Mouse (Mus musculus): Measurements from ENCODE around the gene Snrnp70. TPM values are rescaled to one million over a fixed set of nuclear protein-coding genes. Genes with fewer than 3 reads are reported as not detected.

The Snrnp70 gene
- polyA plus RNA-seq, 1 experiment from 2014 or later = 88.2 TPM

- Histone ChIP-seq H3K4me3 (ENCODE audit: low read depth, low read length) (no peak overlapping the region), H3K9me3 (ENCODE audit: low read depth, low read length) (no peaks in the 10 kb centered on the region), H3K27me3 (ENCODE audit: insufficient read depth, low read length) (peaks cover 68% of the 10 kb centered on the region), H3K27ac (ENCODE audit: low read depth) (no peak overlapping the region), H3K9ac (no peak overlapping the region), H3K36me3 (ENCODE audit: insufficient read depth) (no peaks in the 10 kb centered on the region), H3K4me2 (no peak overlapping the region), H3K4me1 (ENCODE audit: insufficient read depth) (peaks cover 4% of the 10 kb centered on the region; the same call in 1 of the 2 replicates)
- no peak for ATAC-seq (ENCODE audit: insufficient read depth)
- 88% methylated on average over 17 of the region's 17 CpGs for WGBS
- DNase-seq = no peak
- TF ChIP-seq CTCF (IDR thresholded peaks at IDR 0.05; ENCODE audit: low read depth) = no peak
Measured at GRCm38 (mm10) chr7:45408949-45409348, 13.4 kb upstream of the Snrnp70 start.

GRCm38 (mm10) chr7:45408351-45408750 is 12.8 kb upstream of the Snrnp70 start:
- H3K9ac ChIP-seq = no peak overlapping the region
- DNase-seq (no peak), ATAC-seq (ENCODE audit: insufficient read depth) (no peak)
- H3K36me3 ChIP-seq (ENCODE audit: insufficient read depth) = no peaks in the 10 kb centered on the region
- TF ChIP-seq CTCF (IDR thresholded peaks at IDR 0.05; ENCODE audit: low read depth) = no peak
- H3K9me3 ChIP-seq (ENCODE audit: low read depth, low read length) = no peaks in the 10 kb centered on the region
- no peak overlapping the region for H3K4me2 ChIP-seq
- peaks cover 62% of the 10 kb centered on the region for H3K27me3 ChIP-seq (ENCODE audit: insufficient read depth, low read length)
- no peak overlapping the region for H3K27ac ChIP-seq (ENCODE audit: low read depth)
- H3K4me1 ChIP-seq (ENCODE audit: insufficient read depth) = no peaks in the 10 kb centered on the region
- WGBS = 59% methylated on average over 7 of the region's 7 CpGs
- no peak overlapping the region for H3K4me3 ChIP-seq (ENCODE audit: low read depth, low read length)

- DNase-seq = no peak
- H3K36me3 ChIP-seq (ENCODE audit: insufficient read depth) = no peaks in the 10 kb centered on the region
Measured at GRCm38 (mm10) chr7:45407836-45408235, 12.3 kb upstream of the Snrnp70 start.

GRCm38 (mm10) chr7:45406157-45407156 is 10.9 kb upstream of the Snrnp70 start:
- H3K4me3 ChIP-seq (ENCODE audit: low read depth, low read length) = peak overlapping the region; percentile 39
- no peak overlapping the region for H3K27ac ChIP-seq (ENCODE audit: low read depth)
- WGBS = 2% methylated on average over 114 of the region's 114 CpGs
- H3K9me3 ChIP-seq (ENCODE audit: low read depth, low read length) = no peaks in the 10 kb centered on the region
- H3K4me2 ChIP-seq = peak overlapping the region; percentile 65
- peak; percentile 32 for DNase-seq
- TF ChIP-seq CTCF (IDR thresholded peaks at IDR 0.05; ENCODE audit: low read depth) = no peak
- H3K36me3 ChIP-seq (ENCODE audit: insufficient read depth) = no peaks in the 10 kb centered on the region
- H3K9ac ChIP-seq = peak overlapping the region; percentile 32
- no peaks in the 10 kb centered on the region for H3K4me1 ChIP-seq (ENCODE audit: insufficient read depth)
- peaks cover 52% of the 10 kb centered on the region for H3K27me3 ChIP-seq (ENCODE audit: insufficient read depth, low read length)
- no peak for ATAC-seq (ENCODE audit: insufficient read depth)

More at GRCm38 (mm10) chr7:45407836-45408235, 12.3 kb upstream of the Snrnp70 start:
- ATAC-seq (ENCODE audit: insufficient read depth) = no peak
- no peak for TF ChIP-seq CTCF (IDR thresholded peaks at IDR 0.05; ENCODE audit: low read depth)
- Histone ChIP-seq H3K27ac (ENCODE audit: low read depth) (no peak overlapping the region), H3K4me2 (no peak overlapping the region), H3K9ac (no peak overlapping the region), H3K4me1 (ENCODE audit: insufficient read depth) (no peaks in the 10 kb centered on the region), H3K27me3 (ENCODE audit: insufficient read depth, low read length) (peaks cover 61% of the 10 kb centered on the region), H3K4me3 (ENCODE audit: low read depth, low read length) (no peak overlapping the region), H3K9me3 (ENCODE audit: low read depth, low read length) (no peaks in the 10 kb centered on the region)
- 74% methylated on average over 10 of the region's 10 CpGs for WGBS

GRCm38 (mm10) chr7:45405091-45406075 is 9.8 kb upstream of the Snrnp70 start, which contains the start of gene Kcna7:
TSS of gene Kcna7 (plus strand) at chr7:45405653.
- ATAC-seq (ENCODE audit: insufficient read depth) = peak; percentile 48; the same call in 1 of the 2 replicates

GRCm38 (mm10) chr7:45403532-45404261 is 8.2 kb upstream of the Snrnp70 start:
- Histone ChIP-seq H3K4me2 (no peak overlapping the region), H3K27me3 (ENCODE audit: insufficient read depth, low read length) (peaks cover 38% of the 10 kb centered on the region), H3K9me3 (ENCODE audit: low read depth, low read length) (no peaks in the 10 kb centered on the region), H3K4me1 (ENCODE audit: insufficient read depth) (no peaks in the 10 kb centered on the region), H3K27ac (ENCODE audit: low read depth) (no peak overlapping the region), H3K36me3 (ENCODE audit: insufficient read depth) (no peaks in the 10 kb centered on the region), H3K4me3 (ENCODE audit: low read depth, low read length) (no peak overlapping the region), H3K9ac (no peak overlapping the region)
- WGBS = 47% methylated on average over 6 of the region's 6 CpGs
- TF ChIP-seq CTCF (IDR thresholded peaks at IDR 0.05; ENCODE audit: low read depth) = peak; percentile 69
- DNase-seq = peak; percentile 88
- no peak for ATAC-seq (ENCODE audit: insufficient read depth)

More at GRCm38 (mm10) chr7:45405091-45406075, 9.8 kb upstream of the Snrnp70 start, which contains the start of gene Kcna7:
- Histone ChIP-seq H3K4me3 (ENCODE audit: low read depth, low read length) (peak within 1 kb of the TSS; percentile 39), H3K27me3 (ENCODE audit: insufficient read depth, low read length) (peaks cover 51% of the 10 kb centered on the region), H3K27ac (ENCODE audit: low read depth) (no peak within 1 kb of the TSS), H3K4me2 (peak within 1 kb of the TSS; percentile 65), H3K9me3 (ENCODE audit: low read depth, low read length) (no peaks in the 10 kb centered on the region), H3K9ac (peak within 1 kb of the TSS; percentile 32), H3K36me3 (ENCODE audit: insufficient read depth) (no peaks in the 10 kb centered on the region), H3K4me1 (ENCODE audit: insufficient read depth) (no peaks in the 10 kb centered on the region)
- peak; percentile 94 for TF ChIP-seq CTCF (IDR thresholded peaks at IDR 0.05; ENCODE audit: low read depth)
- peak; percentile 79 for DNase-seq
- WGBS = 8% methylated on average over 28 of the region's 28 CpGs
